In genomic region chr12:87000840-87001176, GRCm38 (mm10) we compare ENCODE assay signal across 15 mouse cellular contexts. TPM values are rescaled to one million over a fixed set of nuclear protein-coding genes. Genes with fewer than 3 reads are reported as not detected.
DNase-seq lines count a peak whose midpoint lies in the region; ATAC-seq lines count a peak whose summit lies in the region.
"Had no signal": no experiment of that assay in that cellular context is flagged by ENCODE, and none has a peak within 500 bp of the region (broad histone marks: within the 10 kb centered on the region; RNA-seq: fewer than 3 reads in every experiment).

No protein-coding gene starts in this region.

- WGBS in midbrain, embryonic 12.5 days, result 45% methylated on average over 6 of the region's 6 CpGs
- WGBS in midbrain, embryonic 14.5 days, result 42% methylated on average over 6 of the region's 6 CpGs
- 31% methylated on average over 6 of the region's 6 CpGs for WGBS in hindbrain, embryonic 15.5 days

- DNase-seq in cerebellum, postnatal 25 days, result peak; percentile 39 to 51
- no peak for DNase-seq in cerebellum, adult 9-11 months
- DNase-seq in midbrain, embryonic 14.5 days, result no peak
- no peak for DNase-seq in spleen, postnatal 36 days (ENCODE audit: low spot score in 2 of 2)
- DNase-seq in urinary bladder, postnatal 4 days (ENCODE audit: low spot score in 2 of 2), result no peak
- no peak for DNase-seq in gastrocnemius, postnatal 25 days
- DNase-seq: gastrocnemius, postnatal 14 days; layer of hippocampus, postnatal 36 days; thymus, adult 2 months had no signal

- H3K4me3 ChIP-seq in midbrain, embryonic 12.5 days, result no peak overlapping the region
- H3K4me3 ChIP-seq in midbrain, embryonic 14.5 days (replicated peaks; ENCODE audit: low read depth, low read length), result no peak overlapping the region
- no peak overlapping the region for H3K4me3 ChIP-seq in hindbrain, embryonic 15.5 days
- H3K4me3 ChIP-seq: limb, embryonic 10.5 days; neural tube, embryonic 12.5 days had no signal

- no peaks in the 10 kb centered on the region for H3K9me3 ChIP-seq in midbrain, embryonic 12.5 days
- no peaks in the 10 kb centered on the region for H3K9me3 ChIP-seq in midbrain, embryonic 14.5 days (ENCODE audit: control insufficient read depth, low read length)
- no peaks in the 10 kb centered on the region for H3K9me3 ChIP-seq in hindbrain, embryonic 15.5 days
- H3K9me3 ChIP-seq: limb, embryonic 10.5 days; neural tube, embryonic 12.5 days had no signal

- no peaks in the 10 kb centered on the region for H3K27me3 ChIP-seq in midbrain, embryonic 12.5 days
- no peaks in the 10 kb centered on the region for H3K27me3 ChIP-seq in midbrain, embryonic 14.5 days (ENCODE audit: control insufficient read depth, insufficient read depth, low read length)
- no peaks in the 10 kb centered on the region for H3K27me3 ChIP-seq in hindbrain, embryonic 15.5 days
- H3K27me3 ChIP-seq: neural tube, embryonic 12.5 days had no signal

- H3K36me3 ChIP-seq in midbrain, embryonic 12.5 days, result no peaks in the 10 kb centered on the region
- H3K36me3 ChIP-seq in midbrain, embryonic 14.5 days (ENCODE audit: control insufficient read depth, insufficient read depth, low read length), result no peaks in the 10 kb centered on the region
- H3K36me3 ChIP-seq in hindbrain, embryonic 15.5 days, result no peaks in the 10 kb centered on the region
- H3K36me3 ChIP-seq: limb, embryonic 10.5 days; neural tube, embryonic 12.5 days had no signal

- H3K9ac ChIP-seq in midbrain, embryonic 12.5 days (replicated peaks), result no peak overlapping the region
- H3K9ac ChIP-seq in midbrain, embryonic 14.5 days (replicated peaks; ENCODE audit: low read length), result no peak overlapping the region; the same call in 1 of the 2 replicates
- no peak overlapping the region for H3K9ac ChIP-seq in hindbrain, embryonic 15.5 days
- H3K9ac ChIP-seq: liver, embryonic 14.5 days; neural tube, embryonic 12.5 days had no signal

- no peak overlapping the region for H3K27ac ChIP-seq in midbrain, embryonic 12.5 days (replicated peaks)
- no peak overlapping the region for H3K27ac ChIP-seq in midbrain, embryonic 14.5 days (replicated peaks; ENCODE audit: low read depth, low read length)
- no peak overlapping the region for H3K27ac ChIP-seq in hindbrain, embryonic 15.5 days (replicated peaks)
- H3K27ac ChIP-seq: limb, embryonic 10.5 days; liver, embryonic 14.5 days; neural tube, embryonic 12.5 days had no signal

- H3K4me1 ChIP-seq in midbrain, embryonic 12.5 days, result peaks cover 8% of the 10 kb centered on the region; the same call in 1 of the 2 replicates
- H3K4me1 ChIP-seq in midbrain, embryonic 14.5 days (ENCODE audit: control insufficient read depth, insufficient read depth, low read length), result peaks cover 5% of the 10 kb centered on the region; the same call in 1 of the 2 replicates
- H3K4me1 ChIP-seq in hindbrain, embryonic 15.5 days (replicated peaks), result peaks cover 11% of the 10 kb centered on the region
- H3K4me1 ChIP-seq: limb, embryonic 10.5 days had no signal

- ATAC-seq in midbrain, embryonic 12.5 days (ENCODE audit: low FRiP score, low read depth), result peak; percentile 53; the same call in 1 of the 2 replicates
- no peak; the same call in 1 of the 2 replicates for ATAC-seq in midbrain, embryonic 14.5 days (ENCODE audit: low FRiP score, low TSS enrichment)
- peak; percentile 42; the same call in 1 of the 2 replicates for ATAC-seq in hindbrain, embryonic 15.5 days (ENCODE audit: low FRiP score, low read depth)
- ATAC-seq: activated CD4-positive, CD25-positive, alpha-beta regulatory T cell, adult 4 months had no signal

- H3K4me2 ChIP-seq in midbrain, embryonic 12.5 days (replicated peaks), result no peak overlapping the region
- H3K4me2 ChIP-seq in midbrain, embryonic 14.5 days (ENCODE audit: low read length), result no peak overlapping the region
- no peak overlapping the region for H3K4me2 ChIP-seq in hindbrain, embryonic 15.5 days
- H3K4me2 ChIP-seq: neural tube, embryonic 12.5 days had no signal

RNA-seq across cellular contexts. Expression of gene Zdhhc22, which starts 10.6 kb away (rescaled TPM):
- polyA plus RNA-seq in midbrain, embryonic 12.5 days (2016; fragmentation: Nextera tagmentation; extraction: Ambion mirVana), result 0.98 and 1.9 TPM in 2 replicates
- polyA plus RNA-seq in midbrain, embryonic 14.5 days (2014; fragmentation: Nextera tagmentation; extraction: Ambion mirVana), result 9.0 and 10.7 TPM in 2 replicates
- 21.8 and 22.0 TPM in 2 replicates for polyA plus RNA-seq in hindbrain, embryonic 15.5 days (2015; fragmentation: Nextera tagmentation; extraction: Ambion mirVana)
- total RNA-seq in gastrocnemius, postnatal 25 days (2021), result not detected
- total RNA-seq: gastrocnemius, postnatal 14 days had no signal
- polyA plus RNA-seq: liver, embryonic 14.5 days had no signal

RNA-seq across cellular contexts. Expression of gene Tmem63c, which starts 20.3 kb away (rescaled TPM):
- 1.5 and 1.7 TPM in 2 replicates for polyA plus RNA-seq in midbrain, embryonic 12.5 days (2016; fragmentation: Nextera tagmentation; extraction: Ambion mirVana)
- polyA plus RNA-seq in midbrain, embryonic 14.5 days (2014; fragmentation: Nextera tagmentation; extraction: Ambion mirVana), result 9.1 and 13.5 TPM in 2 replicates
- 10.3 and 11.1 TPM in 2 replicates for polyA plus RNA-seq in hindbrain, embryonic 15.5 days (2015; fragmentation: Nextera tagmentation; extraction: Ambion mirVana)
- total RNA-seq in gastrocnemius, postnatal 25 days (2021), result not detected
- polyA plus RNA-seq: limb, embryonic 10.5 days; liver, embryonic 14.5 days had no signal

RNA-seq across cellular contexts. Expression of gene Cipc, which starts 54.0 kb away (rescaled TPM):
- polyA plus RNA-seq in midbrain, embryonic 12.5 days (2016; fragmentation: Nextera tagmentation; extraction: Ambion mirVana), result 44.3 and 46.4 TPM in 2 replicates
- polyA plus RNA-seq in midbrain, embryonic 14.5 days (2014; fragmentation: Nextera tagmentation; extraction: Ambion mirVana), result 42.5 and 61.0 TPM in 2 replicates
- 45.1 and 46.1 TPM in 2 replicates for polyA plus RNA-seq in hindbrain, embryonic 15.5 days (2015; fragmentation: Nextera tagmentation; extraction: Ambion mirVana)
- total RNA-seq in gastrocnemius, postnatal 25 days (2021), result 10 to 100 TPM; 22.7 to 32.3 TPM

Comparison
In these comparisons a context has a peak if more than half of its experiments do, and no peak if none do; other contexts are left out.
1. DNase-seq: peak in cerebellum, postnatal 25 days (2 of 2); none in cerebellum, adult 9-11 months (single experiment), midbrain, embryonic 14.5 days (single experiment), spleen, postnatal 36 days (0 of 2), urinary bladder, postnatal 4 days (0 of 2) and gastrocnemius, postnatal 25 days (single experiment).